Mouse (Mus musculus) spleen, postnatal 10 days (tissue): Measurements from ENCODE around the gene Gm26566.
"Not testable (repeated sequence)": the region's sequence is repeated elsewhere in the genome, so short reads cannot be mapped to it uniquely, and the experiment has no call there.

Experiments
- DNase-seq, 2 experiments: peaks; one replicate each; pipeline ENCODE4 v3.0.0; 2021 to 2022; ENCODE audit warnings: low spot score in 2 of 2

Gene Gm26566

GRCm38 (mm10) chr4:88739036-88739435, 17.4 kb downstream of the Gm26566 start:
- DNase-seq = no peak

GRCm38 (mm10) chr4:88741426-88741825, 19.8 kb downstream of the Gm26566 start:
- no peak for DNase-seq

GRCm38 (mm10) chr4:88742771-88743371, 21.3 kb downstream of the Gm26566 start:
- no peak for DNase-seq

GRCm38 (mm10) chr4:88744207-88744606, 22.6 kb downstream of the Gm26566 start:
- no peak for DNase-seq

DNA sequence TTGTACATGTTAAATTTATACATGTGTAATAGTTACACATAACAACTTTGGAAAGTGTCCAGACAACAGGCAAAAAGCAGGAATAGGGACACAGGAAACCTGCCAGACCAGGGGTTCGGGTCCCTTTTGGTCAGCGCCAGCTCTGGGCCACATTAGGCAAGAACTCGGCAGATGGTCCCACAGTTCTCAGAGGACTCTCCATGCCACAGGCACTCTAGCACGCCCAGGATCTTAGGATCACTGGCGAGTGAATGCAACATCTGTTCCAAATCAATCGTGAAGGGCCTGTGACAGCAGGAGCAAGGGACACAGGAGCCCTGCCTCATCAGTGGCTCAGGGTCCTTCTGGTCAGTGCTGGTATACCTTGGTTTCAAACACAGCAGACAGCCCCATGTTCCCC, 28.3 kb downstream of the Gm26566 start:
- DNase-seq = no peak

- DNase-seq = peak; percentile 58 to 74
Observed at GRCm38 (mm10) chr4:88754818-88755340, 33.3 kb downstream of the Gm26566 start, which contains the start of gene Gm13271. Gm13271 (plus strand) TSS chr4:88754868.

DNA sequence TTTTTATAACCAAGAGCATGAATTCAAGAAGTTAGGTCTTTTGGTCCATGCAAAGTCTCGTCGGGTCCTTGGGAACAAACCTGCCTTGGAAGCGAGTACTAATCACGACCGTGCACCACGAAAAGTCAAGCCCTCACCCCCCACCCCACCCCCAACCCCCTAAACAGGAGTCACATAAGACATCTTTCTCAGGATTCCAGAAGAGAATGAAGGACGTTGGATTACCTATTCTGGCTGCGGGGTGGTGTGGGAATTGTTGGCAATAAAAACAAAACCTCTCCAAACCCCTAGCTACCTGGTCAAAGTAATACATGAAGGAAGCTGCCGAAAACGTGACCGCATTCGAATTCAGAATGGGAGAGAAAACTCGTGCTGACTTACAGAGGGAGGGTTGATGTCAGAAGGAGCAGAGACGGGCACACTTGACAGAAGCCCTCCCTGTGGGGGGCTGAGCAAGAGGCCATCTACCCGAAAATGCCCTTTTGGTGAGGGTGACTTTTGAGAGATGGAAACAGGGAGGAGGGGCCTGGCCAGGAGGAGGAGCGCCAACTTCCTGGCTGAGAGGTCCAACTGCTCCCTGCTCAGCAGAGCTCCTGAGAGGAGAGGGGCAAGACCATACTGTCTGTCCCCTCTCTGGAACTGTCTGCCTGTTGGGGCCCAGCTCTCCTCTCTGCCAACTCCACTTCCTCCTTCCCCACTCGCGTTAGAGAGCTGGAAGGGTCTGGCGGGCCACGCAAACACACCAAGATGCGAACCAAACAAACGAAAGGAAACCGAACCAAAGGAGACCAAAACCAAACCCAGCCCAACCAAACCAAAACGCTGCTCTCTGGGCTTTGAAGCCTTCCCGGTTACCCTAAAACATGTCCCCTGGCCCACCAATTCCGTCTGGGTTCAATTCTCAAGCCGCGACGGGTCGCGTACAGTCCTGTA, 35.2 kb downstream of the Gm26566 start:
- DNase-seq = not testable (repeated sequence)

DNA sequence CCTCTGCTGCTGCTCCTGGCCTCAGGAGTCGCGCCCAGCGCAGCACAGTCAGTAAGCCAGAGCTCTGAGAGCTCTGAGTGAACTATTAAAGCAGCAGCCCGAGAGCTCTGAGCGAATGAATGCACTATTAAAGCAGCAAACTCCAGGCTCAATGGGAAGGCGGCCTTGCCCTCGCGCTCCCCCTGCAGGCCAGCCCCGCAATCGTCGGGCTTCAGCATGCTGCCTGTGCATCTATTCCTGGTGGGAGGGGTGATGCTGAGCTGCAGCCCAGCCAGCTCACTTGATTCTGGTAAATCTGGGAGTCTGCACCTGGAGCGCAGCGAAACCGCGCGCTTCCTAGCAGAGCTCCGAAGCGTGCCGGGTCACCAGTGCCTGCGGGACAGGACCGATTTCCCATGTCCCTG, 36.0 kb downstream of the Gm26566 start:
- peak; percentile 83 to 88 for DNase-seq

DNA sequence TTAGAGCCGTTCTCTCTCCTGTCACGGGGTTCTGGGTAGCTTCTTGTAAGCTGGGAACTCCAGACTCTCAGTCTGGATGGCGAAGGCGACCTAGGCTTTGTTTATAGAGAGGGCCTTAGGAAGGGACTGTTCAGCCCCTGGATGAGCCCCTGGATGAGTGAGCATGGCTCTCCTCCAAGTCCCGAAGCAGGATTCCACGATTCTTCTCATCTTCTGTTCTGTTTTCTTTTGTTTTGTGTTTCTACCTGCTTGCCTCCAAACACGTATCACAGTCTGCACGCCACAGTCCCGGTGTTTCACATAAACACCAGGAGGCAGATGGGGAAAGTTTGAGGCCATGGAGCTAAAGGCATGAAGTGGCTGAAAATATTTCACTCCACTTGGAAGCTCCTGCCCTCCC, 37.1 kb downstream of the Gm26566 start:
- not testable (repeated sequence) for DNase-seq

GRCm38 (mm10) chr4:88759610-88760268, 38.1 kb downstream of the Gm26566 start, which contains the start of gene Gm13283:
Gm13283 (plus strand) TSS chr4:88760119.
- DNase-seq = peak; percentile 24 to 39

DNA sequence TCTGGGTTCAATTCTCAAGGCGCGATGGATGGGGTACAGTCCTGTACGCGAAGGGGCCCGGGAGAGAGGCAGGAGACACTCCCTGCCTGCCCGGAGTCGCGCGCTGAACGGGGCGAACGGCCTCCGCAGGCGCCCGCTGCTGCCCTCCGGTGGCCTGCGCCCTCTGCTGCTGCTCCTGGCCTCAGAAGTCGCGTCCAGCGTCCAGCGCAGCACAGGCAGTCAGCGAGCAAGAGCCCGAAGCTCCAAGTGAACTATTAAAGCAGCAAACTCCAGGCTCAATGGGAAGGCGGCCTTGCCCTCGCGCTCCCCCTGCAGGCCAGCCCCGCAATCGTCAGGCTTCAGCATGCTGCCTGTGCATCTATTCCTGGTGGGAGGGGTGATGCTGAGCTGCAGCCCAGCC, 38.8 kb downstream of the Gm26566 start:
- DNase-seq = peak; percentile 44 to 63

DNA sequence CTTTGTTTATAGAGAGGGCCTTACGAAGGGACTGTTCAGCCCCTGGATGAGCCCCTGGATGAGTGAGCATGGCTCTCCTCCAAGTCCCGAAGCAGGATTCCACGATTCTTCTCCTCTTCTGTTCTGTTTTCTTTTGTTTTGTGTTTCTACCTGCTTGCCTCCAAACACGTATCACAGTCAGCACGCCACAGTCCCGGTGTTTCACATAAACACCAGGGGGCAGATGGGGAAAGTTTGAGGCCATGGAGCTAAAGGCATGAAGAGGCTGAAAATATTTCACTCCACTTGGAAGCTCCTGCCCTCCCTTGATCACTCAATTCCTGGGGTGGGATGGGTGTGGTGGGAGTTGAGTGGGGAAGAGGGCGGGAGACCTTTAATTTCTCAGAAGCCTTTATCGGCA, 40.2 kb downstream of the Gm26566 start:
- peak; percentile 72 to 73 for DNase-seq

- DNase-seq = not testable (repeated sequence)
Observed at GRCm38 (mm10) chr4:88762341-88762740, 40.7 kb downstream of the Gm26566 start.

DNA sequence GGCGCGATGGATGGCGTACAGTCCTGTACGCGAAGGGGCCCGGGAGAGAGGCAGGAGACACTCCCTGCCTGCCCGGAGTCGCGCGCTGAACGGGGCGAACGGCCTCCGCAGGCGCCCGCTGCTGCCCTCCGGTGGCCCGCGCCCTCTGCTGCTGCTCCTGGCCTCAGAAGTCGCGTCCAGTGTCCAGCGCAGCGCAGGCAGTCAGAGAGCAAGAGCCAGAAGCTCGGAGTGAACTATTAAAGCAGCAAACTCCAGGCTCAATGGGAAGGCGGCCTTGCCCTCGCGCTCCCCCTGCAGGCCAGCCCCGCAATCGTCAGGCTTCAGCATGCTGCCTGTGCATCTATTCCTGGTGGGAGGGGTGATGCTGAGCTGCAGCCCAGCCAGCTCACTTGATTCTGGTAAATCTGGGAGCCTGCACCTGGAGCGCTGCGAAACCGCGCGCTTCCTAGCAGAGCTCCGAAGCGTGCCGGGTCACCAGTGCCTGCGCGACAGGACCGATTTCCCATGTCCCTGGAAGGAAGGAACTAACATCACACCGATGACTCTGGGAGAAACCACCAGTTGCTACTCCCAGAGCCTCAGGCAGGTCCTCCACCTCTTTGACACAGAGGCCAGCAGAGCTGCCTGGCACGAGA, 41.9 kb downstream of the Gm26566 start:
- DNase-seq = peak; percentile 12 to 27
